Mouse (Mus musculus) heart, postnatal 0 days (tissue): ENCODE measurements around the gene Myo1b. TPM values are rescaled to one million over a fixed set of nuclear protein-coding genes. Genes with fewer than 3 reads are reported as not detected.
A peak's percentile ranks its signal among the peaks of the same experiment; 100 is the strongest.

Experiments
- ATAC-seq: fragments of 200-750 bp; cut with Nextera tagmentation; 2 replicates; pipeline ENCODE4 v1.8.0; 2017; ENCODE audit warnings: low read depth, moderate number of reproducible peaks, moderate library complexity; ENCODE audit not compliant: insufficient read depth
- DNase-seq: peaks from one replicate; pipeline ENCODE4 v3.0.0-alpha.2; 2016; ENCODE audit warnings: low spot score
- H3K27ac ChIP-seq: fragments of 300-500 bp; sonication (generic); 2 replicates; pipeline ENCODE4 v1.5.1; 2014; ENCODE audit warnings: low read depth, mild to moderate bottlenecking
- H3K27me3 ChIP-seq: fragments of 300-500 bp; sonication (generic); 2 replicates; pipeline ENCODE4 v1.6.1; 2014; ENCODE audit warnings: low read length, mixed read lengths; ENCODE audit not compliant: control insufficient read depth, insufficient read depth
- H3K36me3 ChIP-seq: fragments of 300-500 bp; sonication (generic); replicated peaks from 2 replicates; pipeline ENCODE4 v1.6.1; 2014; ENCODE audit warnings: low read length, mixed read lengths; ENCODE audit not compliant: control insufficient read depth, insufficient read depth
- H3K4me1 ChIP-seq: fragments of 300-500 bp; sonication (generic); 2 replicates; pipeline ENCODE4 v1.6.1; 2014; ENCODE audit warnings: antibody characterized with exemption; ENCODE audit not compliant: control insufficient read depth, insufficient read depth
- H3K4me2 ChIP-seq: fragments of 300-500 bp; sonication (generic); 2 replicates; pipeline ENCODE4 v1.6.1; 2014; ENCODE audit warnings: low read depth, mild to moderate bottlenecking, low read length, moderate library complexity
- H3K4me3 ChIP-seq: fragments of 300-500 bp; sonication (generic); 2 replicates; pipeline ENCODE4 v1.5.1; 2014; ENCODE audit warnings: low read depth, low read length
- H3K9ac ChIP-seq: fragments of 300-500 bp; sonication (generic); replicated peaks from 2 replicates; pipeline ENCODE4 v1.6.1; 2014; ENCODE audit warnings: low read depth, low read length, mixed read lengths
- H3K9me3 ChIP-seq: fragments of 300-500 bp; sonication (generic); replicated peaks from 2 replicates; pipeline ENCODE4 v1.6.1; 2016; ENCODE audit warnings: low read length; ENCODE audit not compliant: control insufficient read depth
- CTCF ChIP-seq: IDR thresholded peaks from 2 replicates; pipeline ENCODE4 v1.5.1; 2016; ENCODE audit warnings: antibody characterized with exemption, control low read depth, low read depth
- EP300 ChIP-seq: IDR thresholded peaks from 2 replicates; pipeline ENCODE4 v1.6.1; 2016; ENCODE audit warnings: antibody characterized with exemption, low read depth
- WGBS: fragments of 180-500 bp; shearing (Covaris S2); extraction: QIAGEN DNeasy Blood & Tissue Kit; methylation state at CpG from one replicate; pipeline ENCODE4 v1.1.7; 2014; 5-methylcytosine and 5-hydroxymethylcytosine counted together
- polyA plus RNA-seq: library from polyadenylated mRNA; unstranded; fragments of >200 nt; fragmentation: Nextera tagmentation; extraction: Ambion mirVana; gene quantifications from 2 replicates; pipeline ENCODE4 v1.2.1, GENCODE M21; 2015
- total RNA-seq: library from RNA; depleted of rRNA; stranded (reverse); fragments of >200 nt; gene quantifications from 2 replicates; pipeline ENCODE4 v1.2.3, GENCODE M21; 2014; ENCODE audit warnings: low replicate concordance

Gene Myo1b
- total and polyA plus RNA-seq, 2 experiments from 2014 or later = 12.6 to 24.3 TPM

DNA sequence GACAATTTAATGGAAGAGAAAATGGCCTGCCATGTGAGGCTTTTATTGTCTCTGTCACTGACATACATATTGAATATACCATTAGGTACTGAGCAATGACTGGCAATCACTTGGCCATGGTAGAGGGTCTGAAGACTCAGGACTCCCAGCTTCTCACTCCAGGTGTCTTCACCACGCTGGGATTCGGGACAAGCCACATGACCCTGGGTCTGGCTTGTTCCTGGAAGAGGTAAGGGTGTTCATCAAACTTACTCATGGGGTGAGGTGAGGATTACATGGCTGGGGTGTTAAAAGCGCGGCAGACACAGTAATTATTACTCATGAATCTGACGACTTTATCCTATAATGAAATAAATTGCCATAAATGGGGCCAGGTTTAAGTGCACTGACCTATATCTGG is 405 bp upstream of the Myo1b start:
- peaks cover 11% of the 10 kb centered on the region; the same call in 1 of the 2 replicates for H3K4me1 ChIP-seq
- WGBS = 72% methylated on average over 5 of the region's 5 CpGs
- H3K36me3 ChIP-seq = no peaks in the 10 kb centered on the region
- TF ChIP-seq CTCF = no peak
- no peak for TF ChIP-seq EP300
- ATAC-seq (no peak), DNase-seq (no peak)
- H3K27me3 ChIP-seq = no peaks in the 10 kb centered on the region
- H3K9me3 ChIP-seq = no peaks in the 10 kb centered on the region
- H3K9ac ChIP-seq = no peak overlapping the region
- H3K4me3 ChIP-seq = peak overlapping the region; percentile 73
- H3K4me2 ChIP-seq = peak overlapping the region; percentile 93
- H3K27ac ChIP-seq = no peak overlapping the region

DNA sequence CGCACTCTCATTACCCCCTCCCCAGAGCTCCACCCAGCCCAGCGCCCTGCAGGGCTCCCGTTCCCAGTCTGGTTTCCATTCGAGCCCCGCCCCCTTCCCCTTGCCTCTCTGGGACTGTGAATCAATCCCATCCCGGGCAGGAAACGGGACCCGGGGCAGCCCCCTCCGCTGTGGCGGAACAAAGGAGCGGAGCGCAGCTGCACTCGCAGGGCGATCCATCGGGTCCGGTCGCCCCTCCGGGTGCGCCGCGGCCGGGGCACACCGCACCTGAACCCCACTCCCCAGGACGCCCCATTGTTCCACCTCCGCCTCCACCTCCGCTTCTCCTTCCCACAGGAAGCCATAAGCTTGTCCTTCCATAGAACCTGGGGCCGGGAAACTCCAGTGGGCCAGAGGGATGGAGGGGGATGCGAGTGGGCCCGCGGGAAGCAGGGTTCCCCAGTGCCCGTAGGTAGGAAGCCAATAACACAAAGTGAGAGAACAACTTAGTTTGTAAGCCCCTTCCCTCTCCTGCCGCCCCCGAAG is 758 bp downstream of the Myo1b start:
- Histone ChIP-seq H3K4me1 (peaks cover 11% of the 10 kb centered on the region; the same call in 1 of the 2 replicates), H3K27me3 (no peaks in the 10 kb centered on the region), H3K9me3 (no peaks in the 10 kb centered on the region), H3K9ac (peak overlapping the region; percentile 78), H3K36me3 (0 out of 2 replicates have a peak, but pooled peaks cover under 1% of the 10 kb centered on the region), H3K27ac (peak overlapping the region; percentile 88), H3K4me3 (peak overlapping the region; percentile 73), H3K4me2 (peak overlapping the region; percentile 93)
- DNase-seq (peak; percentile 65), ATAC-seq (peak; percentile 75)
- TF ChIP-seq CTCF (no peak), EP300 (no peak)
- WGBS = 0% methylated on average over 33 of the region's 33 CpGs

DNA sequence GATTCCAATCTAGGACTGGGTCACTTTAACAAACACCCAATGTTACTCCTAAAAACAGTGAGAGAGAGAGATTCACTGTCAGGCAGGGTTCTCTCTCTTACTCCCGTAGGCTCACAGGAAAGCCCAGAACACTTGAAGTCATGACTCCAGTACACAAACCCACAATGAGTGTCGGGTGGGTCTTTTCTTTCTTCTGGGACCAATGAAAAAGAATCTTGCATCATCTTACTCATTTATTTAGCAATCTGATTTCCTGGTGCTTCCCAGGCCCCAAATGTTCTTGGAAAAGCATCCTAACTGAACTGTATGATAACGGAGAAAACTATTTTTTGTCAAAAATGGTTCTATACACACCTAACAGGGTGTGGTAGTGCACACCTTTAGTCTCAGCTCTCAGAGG is 1.8 kb downstream of the Myo1b start:
- H3K27me3 ChIP-seq = no peaks in the 10 kb centered on the region
- peaks cover 11% of the 10 kb centered on the region; the same call in 1 of the 2 replicates for H3K4me1 ChIP-seq
- H3K36me3 ChIP-seq = 0 out of 2 replicates have a peak, but pooled peaks cover 4% of the 10 kb centered on the region
- no peak for TF ChIP-seq EP300
- TF ChIP-seq CTCF = no peak
- H3K4me3 ChIP-seq = peak overlapping the region; percentile 73
- no peak overlapping the region for H3K27ac ChIP-seq
- ATAC-seq (no peak), DNase-seq (no peak)
- WGBS = 65% methylated on average over 3 of the region's 3 CpGs
- no peaks in the 10 kb centered on the region for H3K9me3 ChIP-seq
- H3K4me2 ChIP-seq = peak overlapping the region; percentile 93
- no peak overlapping the region for H3K9ac ChIP-seq

DNA sequence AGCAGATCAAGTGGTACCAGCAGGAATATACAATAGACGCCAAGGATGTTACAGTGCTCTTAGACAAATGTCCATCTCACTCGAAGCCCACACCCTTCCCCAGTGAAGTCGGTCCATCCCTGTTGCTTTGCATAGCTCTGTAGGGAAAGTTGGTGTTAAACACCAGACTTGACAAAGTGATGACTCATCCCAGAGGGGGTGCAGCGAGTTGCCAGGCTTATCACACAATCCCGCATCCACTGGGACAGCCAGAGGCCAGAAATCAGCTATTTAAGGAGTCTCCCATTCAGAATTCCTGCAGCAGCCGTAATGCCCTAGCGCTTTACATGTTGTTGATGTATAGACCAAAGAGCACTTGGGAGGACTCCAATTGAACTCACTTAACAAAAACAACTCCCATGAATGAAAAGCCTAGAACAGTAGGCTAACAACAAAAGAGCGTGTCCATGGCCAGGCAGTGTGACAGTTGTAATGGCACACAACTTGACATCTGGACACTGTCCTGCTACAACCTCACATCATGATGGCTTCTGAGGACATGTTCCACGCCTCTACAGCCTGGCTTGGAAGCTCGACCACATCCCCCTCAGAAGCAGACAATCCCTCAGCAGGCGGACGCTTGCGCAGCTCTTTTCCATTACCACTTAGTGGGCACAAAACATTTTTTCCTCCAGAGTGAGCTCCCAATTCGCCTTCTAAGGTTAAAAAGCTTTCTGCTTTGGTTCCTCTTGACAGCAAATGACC is 2.6 kb downstream of the Myo1b start:
- 41% methylated on average over 14 of the region's 14 CpGs for WGBS
- peaks cover 11% of the 10 kb centered on the region; the same call in 1 of the 2 replicates for H3K4me1 ChIP-seq
- ATAC-seq = no peak
- no peaks in the 10 kb centered on the region for H3K9me3 ChIP-seq
- peak overlapping the region; percentile 93 for H3K4me2 ChIP-seq
- TF ChIP-seq CTCF (no peak), EP300 (no peak)
- H3K36me3 ChIP-seq = 0 out of 2 replicates have a peak, but pooled peaks cover 4% of the 10 kb centered on the region
- H3K27me3 ChIP-seq = no peaks in the 10 kb centered on the region
- H3K9ac ChIP-seq = no peak overlapping the region
- no peak overlapping the region; the same call in 1 of the 2 replicates for H3K27ac ChIP-seq
- H3K4me3 ChIP-seq = no peak overlapping the region
- DNase-seq = peak; percentile 8

DNA sequence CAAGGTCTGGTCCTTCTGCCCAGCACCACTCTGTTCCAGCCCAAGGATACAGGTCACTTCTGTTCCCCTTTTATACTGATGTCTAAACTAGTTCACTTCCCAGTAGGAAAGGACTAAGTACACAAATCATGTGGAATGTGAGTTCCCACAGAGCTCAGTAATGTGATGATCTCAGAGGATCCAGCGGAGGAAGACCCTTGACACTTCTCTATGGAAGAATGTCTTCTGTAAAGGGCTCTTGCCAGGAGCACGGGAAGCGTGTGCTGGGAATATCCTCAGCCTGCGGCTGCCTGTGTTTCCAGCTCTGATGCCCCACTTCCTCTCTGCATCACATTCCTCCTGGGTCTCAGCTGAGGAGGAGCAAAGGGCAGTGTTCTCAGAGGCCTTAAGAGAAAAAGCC is 4.5 kb downstream of the Myo1b start:
- WGBS = 41% methylated on average over 4 of the region's 4 CpGs

More for the DNA sequence above, 4.5 kb downstream of the Myo1b start:
- DNase-seq (no peak), ATAC-seq (no peak)
- no peak for TF ChIP-seq CTCF
- no peak for TF ChIP-seq EP300
- Histone ChIP-seq H3K27me3 (no peaks in the 10 kb centered on the region), H3K27ac (no peak overlapping the region), H3K4me3 (no peak overlapping the region), H3K9me3 (no peaks in the 10 kb centered on the region), H3K4me1 (peaks cover 24% of the 10 kb centered on the region; the same call in 1 of the 2 replicates), H3K36me3 (0 out of 2 replicates have a peak, but pooled peaks cover 4% of the 10 kb centered on the region), H3K4me2 (no peak overlapping the region), H3K9ac (no peak overlapping the region)
